Mouse (Mus musculus) forebrain, embryonic 13.5 days (tissue): ENCODE measurements around the gene Olfr486. TPM values are rescaled to one million over a fixed set of nuclear protein-coding genes. Genes with fewer than 3 reads are reported as not detected.
"Not testable (repeated sequence)": the region's sequence is repeated elsewhere in the genome, so short reads cannot be mapped to it uniquely, and the experiment has no call there.

ENCODE experiments used
- ATAC-seq: fragments of 200-750 bp; cut with Nextera tagmentation; 2 replicates; pipeline ENCODE4 v1.8.0; 2017
- H3K27ac ChIP-seq: fragments of 300-500 bp; sonication (generic); 2 replicates; pipeline ENCODE4 v1.5.1; 2015; ENCODE audit warnings: inconsistent platforms, mild to moderate bottlenecking, moderate library complexity
- H3K27me3 ChIP-seq: fragments of 300-500 bp; sonication (generic); 2 replicates; pipeline ENCODE4 v1.6.1; 2015; ENCODE audit warnings: mild to moderate bottlenecking, inconsistent platforms
- H3K36me3 ChIP-seq: fragments of 300-500 bp; sonication (generic); 2 replicates; pipeline ENCODE4 v1.6.1; 2015; ENCODE audit warnings: mild to moderate bottlenecking, inconsistent platforms; ENCODE audit not compliant: poor library complexity, severe bottlenecking
- H3K4me1 ChIP-seq: fragments of 300-500 bp; sonication (generic); 2 replicates; pipeline ENCODE4 v1.6.1; 2015; ENCODE audit warnings: inconsistent platforms
- H3K4me2 ChIP-seq: fragments of 300-500 bp; sonication (generic); 2 replicates; pipeline ENCODE4 v1.6.1; 2015; ENCODE audit warnings: inconsistent platforms, mild to moderate bottlenecking, moderate library complexity
- H3K4me3 ChIP-seq: fragments of 300-500 bp; sonication (generic); 2 replicates; pipeline ENCODE4 v1.5.1; 2015; ENCODE audit warnings: mild to moderate bottlenecking, inconsistent platforms
- H3K9ac ChIP-seq: fragments of 300-500 bp; sonication (generic); 2 replicates; pipeline ENCODE4 v1.6.1; 2015; ENCODE audit warnings: mild to moderate bottlenecking, inconsistent platforms
- H3K9me3 ChIP-seq: fragments of 300-500 bp; sonication (generic); replicated peaks from 2 replicates; pipeline ENCODE4 v1.6.1; 2016; ENCODE audit warnings: inconsistent platforms
- WGBS: fragments of 180-500 bp; shearing (Covaris S2); methylation state at CpG from one replicate; pipeline ENCODE4 v1.1.7; 2015; 5-methylcytosine and 5-hydroxymethylcytosine counted together
- polyA plus RNA-seq: library from polyadenylated mRNA; unstranded; fragments of >200 nt; fragmentation: Nextera tagmentation; extraction: Ambion mirVana; gene quantifications from 2 replicates; pipeline ENCODE4 v1.2.1, GENCODE M21; 2015

The Olfr486 gene
- not detected in 2 replicates for polyA plus RNA-seq

DNA sequence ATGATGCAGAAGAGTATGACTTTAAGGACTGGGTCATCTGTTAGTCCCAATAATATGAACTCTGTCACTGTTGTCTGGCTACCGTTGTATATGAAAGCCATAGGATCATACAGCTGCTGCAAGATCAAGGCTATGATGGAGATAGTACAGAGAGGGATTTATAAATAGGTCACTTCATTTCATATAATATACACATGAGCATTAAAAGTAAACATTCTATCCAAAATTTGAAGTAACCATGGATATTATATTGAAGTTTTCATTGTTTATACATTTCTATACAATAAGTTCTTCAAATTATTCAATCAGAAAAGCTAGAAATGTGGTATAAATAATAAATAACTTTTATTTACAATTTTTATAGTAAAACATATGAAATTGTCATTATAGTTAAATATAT is at the start of gene Olfr486:
Gene Olfr486, minus strand, starts transcription at position 101 of the 400 bp plus-strand sequence.
- not testable (repeated sequence) for H3K4me1 ChIP-seq, H3K4me2 ChIP-seq, H3K9me3 ChIP-seq, H3K27me3 ChIP-seq, H3K36me3 ChIP-seq, H3K9ac ChIP-seq, ATAC-seq, H3K4me3 ChIP-seq, H3K27ac ChIP-seq
- 92% methylated on average over 1 of the region's 1 CpGs for WGBS

DNA sequence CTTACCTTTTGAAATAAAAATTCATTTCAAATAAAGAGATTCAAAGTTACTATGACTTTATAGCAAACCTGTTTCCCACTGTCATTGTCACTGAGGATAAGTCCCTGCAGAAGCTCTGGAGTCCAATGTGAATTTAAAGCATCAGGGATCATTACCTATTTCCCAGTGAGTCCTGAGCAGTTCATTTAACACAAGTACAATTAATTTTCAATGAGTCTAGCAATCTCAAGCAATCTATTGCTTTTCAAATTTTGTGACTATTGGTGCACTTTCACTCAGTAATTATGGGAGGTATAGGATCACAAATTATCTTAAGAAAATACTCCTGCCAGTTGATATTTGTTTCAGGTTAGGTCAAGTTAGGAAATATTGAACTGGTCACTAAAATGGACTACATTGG is 42.0 kb upstream of the Olfr486 start, which contains the start of gene Olfr487:
Gene Olfr487, minus strand, starts transcription at position 101 of the 400 bp plus-strand sequence.
- not testable (repeated sequence) for H3K27ac ChIP-seq, H3K4me2 ChIP-seq, H3K4me3 ChIP-seq, H3K9me3 ChIP-seq, H3K9ac ChIP-seq, ATAC-seq, H3K27me3 ChIP-seq, H3K4me1 ChIP-seq, H3K36me3 ChIP-seq

GRCm38 (mm10) chr7:108196938-108197337 is 24.4 kb upstream of the Olfr486 start:
- H3K27ac ChIP-seq = no peak overlapping the region
- H3K36me3 ChIP-seq = no peaks in the 10 kb centered on the region
- H3K4me2 ChIP-seq = no peak overlapping the region
- no peaks in the 10 kb centered on the region for H3K4me1 ChIP-seq
- no peaks in the 10 kb centered on the region for H3K9me3 ChIP-seq
- ATAC-seq = no peak
- WGBS = 60% methylated on average over 6 of the region's 6 CpGs
- no peaks in the 10 kb centered on the region for H3K27me3 ChIP-seq
- H3K9ac ChIP-seq = no peak overlapping the region
- H3K4me3 ChIP-seq = no peak overlapping the region

GRCm38 (mm10) chr7:108196337-108196736 is 23.8 kb upstream of the Olfr486 start:
- H3K4me3 ChIP-seq, H3K4me2 ChIP-seq, H3K9ac ChIP-seq, ATAC-seq, H3K27me3 ChIP-seq, H3K4me1 ChIP-seq, H3K36me3 ChIP-seq, H3K9me3 ChIP-seq, H3K27ac ChIP-seq: not testable (repeated sequence)
- 58% methylated on average over 3 of the region's 3 CpGs for WGBS

DNA sequence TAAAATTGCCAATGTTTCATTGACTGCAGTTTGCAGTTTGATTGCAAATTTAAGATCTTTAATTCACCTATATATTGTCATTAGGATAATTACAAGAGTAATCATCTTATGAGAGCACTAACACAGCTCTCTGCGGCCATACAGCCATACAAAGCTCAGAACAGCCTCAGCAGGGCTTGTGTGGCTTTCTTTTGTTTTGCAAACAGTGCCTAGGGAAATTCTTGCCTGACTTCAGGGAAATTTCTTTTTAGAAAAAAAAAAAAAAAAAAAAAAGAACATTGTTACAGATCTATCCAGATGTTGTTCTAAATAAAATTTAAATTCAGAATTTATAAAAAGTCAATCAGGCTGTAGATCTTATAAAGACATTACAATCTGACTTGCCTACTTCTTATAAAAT is 20.2 kb upstream of the Olfr486 start:
- H3K27ac ChIP-seq, H3K27me3 ChIP-seq, ATAC-seq, H3K9ac ChIP-seq, H3K4me1 ChIP-seq, H3K4me2 ChIP-seq, H3K36me3 ChIP-seq, H3K4me3 ChIP-seq, H3K9me3 ChIP-seq: not testable (repeated sequence)
- WGBS = 29% methylated on average over 1 of the region's 1 CpGs

- H3K27ac ChIP-seq, H3K9me3 ChIP-seq, H3K4me2 ChIP-seq, H3K27me3 ChIP-seq, H3K4me1 ChIP-seq, ATAC-seq, H3K9ac ChIP-seq, H3K36me3 ChIP-seq, H3K4me3 ChIP-seq: not testable (repeated sequence)
- WGBS = 51% methylated on average over 2 of the region's 2 CpGs
Observed at GRCm38 (mm10) chr7:108191196-108191595, 18.7 kb upstream of the Olfr486 start.

DNA sequence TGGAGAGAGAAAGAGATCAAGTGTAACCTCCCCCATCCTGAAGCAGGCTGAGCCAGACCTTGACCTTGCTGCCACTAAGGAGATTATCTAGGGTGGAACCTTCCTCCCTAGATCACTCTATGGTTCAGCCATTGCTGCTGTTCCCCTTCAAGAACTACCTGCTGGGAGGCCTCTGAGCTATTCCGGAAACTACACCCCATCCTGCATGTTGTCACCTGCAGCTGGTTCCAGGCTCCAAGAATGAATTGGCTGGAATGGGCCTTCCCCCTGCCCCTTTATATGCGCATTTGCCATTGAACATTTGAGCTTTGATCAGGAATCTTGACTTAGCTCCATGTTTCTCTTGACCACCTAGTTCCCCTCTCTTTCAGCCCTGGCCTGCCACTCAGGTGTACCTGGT is 12.7 kb upstream of the Olfr486 start:
- H3K27me3 ChIP-seq, H3K4me1 ChIP-seq, H3K4me3 ChIP-seq, H3K9ac ChIP-seq, ATAC-seq, H3K9me3 ChIP-seq, H3K27ac ChIP-seq, H3K36me3 ChIP-seq, H3K4me2 ChIP-seq: not testable (repeated sequence)
- WGBS = 88% methylated on average over 2 of the region's 2 CpGs

- H3K27me3 ChIP-seq, H3K9ac ChIP-seq, ATAC-seq, H3K4me2 ChIP-seq, H3K4me3 ChIP-seq, H3K9me3 ChIP-seq, H3K36me3 ChIP-seq, H3K27ac ChIP-seq, H3K4me1 ChIP-seq: not testable (repeated sequence)
- WGBS = 75% methylated on average over 3 of the region's 3 CpGs
Observed at GRCm38 (mm10) chr7:108184401-108184800, 11.9 kb upstream of the Olfr486 start.

GRCm38 (mm10) chr7:108159771-108160170 is 12.8 kb downstream of the Olfr486 start, which contains the start of gene Olfr485:
Olfr485 (minus strand) TSS chr7:108159871.
- ATAC-seq = no peak
- Histone ChIP-seq H3K27ac (no peak within 1 kb of the TSS), H3K4me2 (no peak within 1 kb of the TSS), H3K4me1 (no peaks in the 10 kb centered on the region), H3K27me3 (no peaks in the 10 kb centered on the region), H3K36me3 (no peaks in the 10 kb centered on the region), H3K9me3 (no peaks in the 10 kb centered on the region), H3K4me3 (no peak within 1 kb of the TSS), H3K9ac (no peak within 1 kb of the TSS)

DNA sequence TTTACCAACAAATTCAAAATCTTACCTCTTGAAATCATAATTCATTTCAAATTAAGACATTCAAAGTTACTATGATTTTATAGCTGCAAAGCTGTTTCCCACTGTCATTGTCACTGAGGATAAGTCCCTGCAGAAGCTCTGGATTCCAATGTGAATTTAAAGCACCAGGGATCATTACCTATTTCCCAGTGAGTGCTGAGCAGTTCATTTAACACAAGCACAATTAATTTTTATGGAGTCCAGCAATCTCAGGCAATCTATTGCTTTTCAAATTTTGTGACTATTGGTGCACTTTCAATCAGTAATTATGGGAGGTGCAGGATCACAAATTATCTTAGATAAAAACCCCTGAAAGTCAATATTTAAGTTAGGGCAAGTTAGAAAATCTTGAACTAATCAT is 45.2 kb downstream of the Olfr486 start, which contains the start of gene Olfr484:
Gene Olfr484, minus strand, starts transcription at position 101 of the 400 bp plus-strand sequence.
- H3K4me3 ChIP-seq = no peak within 1 kb of the TSS
- no peak within 1 kb of the TSS for H3K9ac ChIP-seq
- H3K27ac ChIP-seq = no peak within 1 kb of the TSS
- ATAC-seq = no peak
- H3K4me2 ChIP-seq = no peak within 1 kb of the TSS
- no peaks in the 10 kb centered on the region for H3K36me3 ChIP-seq
- no peaks in the 10 kb centered on the region for H3K9me3 ChIP-seq
- H3K27me3 ChIP-seq = no peaks in the 10 kb centered on the region
- no peaks in the 10 kb centered on the region for H3K4me1 ChIP-seq

Other genes with a start within 250 kb of the Olfr486 start
- gene Olfr473, start 242.3 kb downstream of the Olfr486 start, polyA plus RNA-seq = not detected in 2 replicates
- not detected in 2 replicates for gene Olfr474, start 218.1 kb downstream of the Olfr486 start, polyA plus RNA-seq
- gene Olfr476, start 207.9 kb downstream of the Olfr486 start, polyA plus RNA-seq = not detected in 2 replicates
- gene Olfr477, start 186.0 kb downstream of the Olfr486 start, polyA plus RNA-seq = not detected in 2 replicates
- gene Olfr478, start 138.8 kb downstream of the Olfr486 start, polyA plus RNA-seq = not detected in 2 replicates
- gene Olfr479, start 122.0 kb downstream of the Olfr486 start, polyA plus RNA-seq = not detected in 2 replicates
- gene Olfr480, start 105.4 kb downstream of the Olfr486 start, polyA plus RNA-seq = not detected in 2 replicates
- not detected in 2 replicates for gene Olfr481, start 92.9 kb downstream of the Olfr486 start, polyA plus RNA-seq
- 0.08 and 0.13 TPM in 2 replicates for gene Olfr482, start 75.2 kb downstream of the Olfr486 start, polyA plus RNA-seq
- not detected in 2 replicates for gene Olfr483, start 71.9 kb downstream of the Olfr486 start, polyA plus RNA-seq
- gene Olfr484, start 45.3 kb downstream of the Olfr486 start, polyA plus RNA-seq = not detected in 2 replicates
- not detected in 2 replicates for gene Olfr485, start 12.9 kb downstream of the Olfr486 start, polyA plus RNA-seq
- gene Olfr487, start 41.9 kb upstream of the Olfr486 start, polyA plus RNA-seq = not detected in 2 replicates
- gene Olfr488, start 85.6 kb upstream of the Olfr486 start, polyA plus RNA-seq = not detected in 2 replicates
- gene Olfr490, start 116.2 kb upstream of the Olfr486 start, polyA plus RNA-seq = not detected in 2 replicates
- gene Olfr491, start 140.7 kb upstream of the Olfr486 start, polyA plus RNA-seq = not detected in 2 replicates
- gene Olfr492, start 150.9 kb upstream of the Olfr486 start, polyA plus RNA-seq = not detected in 2 replicates
- not detected in 2 replicates for gene Olfr493, start 174.2 kb upstream of the Olfr486 start, polyA plus RNA-seq
- gene Olfr494, start 192.6 kb upstream of the Olfr486 start, polyA plus RNA-seq = not detected in 2 replicates
- not detected in 2 replicates for gene Olfr495, start 220.4 kb upstream of the Olfr486 start, polyA plus RNA-seq
- gene Olfr497, start 247.7 kb upstream of the Olfr486 start, polyA plus RNA-seq = not detected in 2 replicates